Mouse (Mus musculus): Measurements from ENCODE around the gene Hbb-bs.
A peak's percentile ranks its signal among the peaks of the same experiment; 100 is the strongest.
"Not testable (repeated sequence)": the region's sequence is repeated elsewhere in the genome, so short reads cannot be mapped to it uniquely, and the experiment has no call there.

Gene Hbb-bs

DNA sequence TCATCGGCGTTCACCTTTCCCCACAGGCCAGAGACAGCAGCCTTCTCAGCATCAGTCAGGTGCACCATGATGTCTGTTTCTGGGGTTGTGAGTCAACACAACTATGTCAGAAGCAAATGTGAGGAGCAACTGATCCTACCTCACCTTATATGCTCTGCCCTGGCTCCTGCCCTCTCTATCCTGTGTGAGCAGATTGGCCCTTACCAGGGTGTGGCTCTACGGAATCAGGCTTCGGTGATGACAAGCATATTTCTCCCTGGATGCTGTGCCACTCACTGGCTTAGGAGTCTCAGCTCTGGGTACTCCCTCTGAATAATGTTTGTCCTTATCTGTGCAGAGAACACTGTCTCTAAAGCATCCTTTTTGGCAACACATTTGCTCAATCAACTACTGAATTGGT is at the start of gene Hbb-bs:
Gene Hbb-bs, minus strand, starts transcription at position 289 of the 400 bp plus-strand sequence.
- DNase-seq, result no peak

DNA sequence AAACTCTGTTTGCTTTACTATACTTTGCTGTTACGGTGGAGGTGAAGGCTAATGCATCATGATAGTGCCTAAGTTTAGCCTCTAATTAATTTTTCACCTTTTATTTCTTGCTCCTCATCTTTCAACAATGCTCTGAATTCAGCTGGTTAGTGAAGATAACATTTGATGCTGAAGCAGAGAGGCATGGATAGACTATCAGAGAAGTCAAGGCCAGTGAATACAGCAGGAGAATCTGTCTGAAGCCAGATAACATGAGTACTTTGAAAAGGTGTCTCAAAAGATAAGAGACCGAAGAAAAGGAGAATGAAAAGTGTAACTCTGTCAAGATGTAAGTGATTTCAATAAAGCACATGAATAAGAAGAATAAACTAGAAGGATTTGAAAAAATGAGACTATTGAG is 49.2 kb upstream of the Hbb-bs start:
- no peak for DNase-seq

DNA sequence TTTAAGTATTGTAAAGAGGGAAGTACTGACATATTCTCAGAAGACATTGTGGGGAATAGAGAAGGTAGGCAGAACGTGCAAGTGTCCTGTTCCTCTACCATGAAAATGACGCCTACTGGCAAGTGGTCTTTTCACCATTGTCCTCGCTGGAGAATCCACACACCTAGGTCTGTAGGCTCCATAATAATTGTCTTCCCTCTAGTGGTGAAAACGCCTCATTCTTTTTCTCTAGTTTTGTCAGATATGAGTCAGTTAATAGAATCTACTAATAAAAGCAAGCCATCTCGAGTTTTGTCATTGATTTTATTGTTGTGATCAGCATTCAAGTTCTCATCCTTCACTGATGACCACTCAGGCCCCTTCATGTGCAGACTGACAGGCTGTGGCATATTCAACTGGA is 46.6 kb upstream of the Hbb-bs start:
- DNase-seq, result no peak

DNA sequence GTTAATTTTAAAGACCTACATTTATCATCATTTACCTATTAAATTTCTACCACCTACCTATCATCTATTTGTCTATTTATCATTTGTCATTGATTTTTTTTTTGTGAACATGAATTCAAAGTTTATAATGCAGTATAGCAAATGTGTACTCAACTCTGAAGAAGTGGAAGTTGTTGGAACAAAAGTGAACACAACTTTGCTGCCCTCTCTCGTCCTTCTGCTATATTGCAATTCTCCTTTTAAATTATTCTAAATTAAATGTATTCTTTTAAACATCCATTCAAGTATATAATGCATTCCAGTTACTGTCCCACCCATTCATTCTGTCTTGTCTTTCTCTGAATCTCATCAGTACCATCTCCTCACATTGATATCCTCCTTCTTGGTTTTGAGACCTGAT is 45.2 kb upstream of the Hbb-bs start:
- DNase-seq, result no peak

DNA sequence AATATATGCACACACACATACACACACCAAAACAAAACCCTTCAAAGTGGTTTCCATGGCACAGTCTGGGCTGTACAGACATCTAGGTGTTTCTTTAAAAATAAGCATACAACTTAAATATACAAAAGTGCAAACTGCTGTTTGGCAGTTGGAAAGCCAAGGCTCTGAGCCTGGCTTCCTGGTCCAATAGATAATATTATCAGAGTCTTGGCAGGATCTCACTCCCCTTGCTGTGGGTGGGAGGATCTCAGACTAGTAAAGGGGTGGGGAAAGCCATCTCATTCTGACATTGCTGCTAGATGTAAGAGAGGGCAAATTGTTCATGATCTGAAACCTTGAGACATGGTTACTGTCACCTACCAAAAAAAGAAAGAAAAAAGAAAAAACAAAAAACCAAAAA is 42.8 kb upstream of the Hbb-bs start:
- DNase-seq, result no peak

DNA sequence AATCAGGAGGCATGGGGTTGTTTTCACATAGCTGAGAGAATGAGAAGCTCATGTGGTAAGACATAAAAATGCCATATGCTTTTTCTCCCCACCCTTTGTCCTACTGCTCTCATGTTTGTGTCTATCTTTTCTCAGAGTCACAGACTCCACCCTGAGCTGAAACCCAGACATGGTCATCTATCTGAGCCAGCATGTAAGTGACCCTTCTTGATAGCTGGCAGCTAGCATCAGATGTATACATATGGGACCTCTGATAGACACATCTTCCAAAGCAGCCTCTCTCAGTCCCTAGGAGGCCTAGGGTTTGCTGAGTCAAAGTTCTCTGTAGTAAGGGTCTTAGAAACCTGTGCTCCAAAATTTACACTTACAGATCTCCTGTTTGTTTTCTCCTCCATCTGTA is 37.8 kb upstream of the Hbb-bs start:
- DNase-seq, result no peak

DNA sequence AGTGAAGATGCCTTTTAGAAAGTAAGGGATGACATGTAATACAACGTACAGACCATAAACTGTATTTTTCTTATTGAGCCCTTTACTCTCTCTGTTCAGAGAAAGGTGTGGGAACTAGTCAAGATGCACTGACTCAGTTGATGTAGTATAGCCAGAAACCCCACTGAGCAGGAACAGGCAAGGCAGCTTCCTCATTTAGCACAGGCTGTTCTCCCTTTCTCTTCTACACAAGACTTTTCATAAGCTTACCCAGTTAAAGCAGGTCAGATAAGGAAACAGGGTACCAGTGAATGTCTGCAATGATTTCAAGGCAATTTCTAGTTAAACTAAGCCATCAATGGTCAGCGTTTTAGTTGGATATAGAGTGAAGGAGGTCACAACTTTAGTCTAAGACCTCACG is 33.6 kb upstream of the Hbb-bs start:
- no peak for DNase-seq

DNA sequence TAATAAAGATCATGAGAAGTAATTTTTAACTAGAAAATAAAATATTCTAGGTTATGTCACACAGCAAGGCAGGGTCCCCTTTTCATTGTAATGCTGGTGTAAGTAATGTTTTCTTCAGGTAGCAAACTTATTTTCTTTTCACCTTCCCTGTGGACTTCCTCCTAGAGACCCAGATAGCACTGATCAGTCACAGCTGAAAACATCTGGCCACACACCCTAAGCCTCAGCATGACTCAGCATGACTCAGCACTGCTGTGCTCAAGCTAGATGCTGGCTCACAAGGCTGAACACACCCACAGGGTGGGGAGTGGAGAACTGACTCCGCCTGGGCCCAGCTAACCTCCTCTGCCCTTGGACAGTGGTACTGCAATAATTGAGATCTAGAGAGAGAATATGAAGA is 33.0 kb upstream of the Hbb-bs start:
- DNase-seq, result peak; percentile 34

DNA sequence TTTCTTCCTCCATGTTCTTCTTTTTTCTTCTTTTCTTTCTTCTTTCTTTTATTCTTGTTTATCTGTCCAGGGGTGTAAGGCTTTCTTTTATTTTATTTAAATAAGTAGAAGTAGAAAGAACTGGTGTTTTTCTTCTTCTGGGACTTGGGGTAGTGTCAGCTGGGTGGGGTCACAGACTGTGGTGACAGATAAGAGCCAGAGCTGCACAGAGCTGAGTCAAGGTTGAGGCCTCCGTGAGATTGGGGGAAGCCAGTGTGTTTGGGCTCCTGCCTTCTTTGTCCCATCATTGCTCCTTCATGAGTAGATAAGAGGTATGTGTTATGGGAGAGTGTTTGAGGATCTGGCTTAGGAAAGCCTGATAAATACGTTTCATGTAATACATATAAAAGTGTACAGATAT is 31.2 kb upstream of the Hbb-bs start:
- DNase-seq, result no peak

DNA sequence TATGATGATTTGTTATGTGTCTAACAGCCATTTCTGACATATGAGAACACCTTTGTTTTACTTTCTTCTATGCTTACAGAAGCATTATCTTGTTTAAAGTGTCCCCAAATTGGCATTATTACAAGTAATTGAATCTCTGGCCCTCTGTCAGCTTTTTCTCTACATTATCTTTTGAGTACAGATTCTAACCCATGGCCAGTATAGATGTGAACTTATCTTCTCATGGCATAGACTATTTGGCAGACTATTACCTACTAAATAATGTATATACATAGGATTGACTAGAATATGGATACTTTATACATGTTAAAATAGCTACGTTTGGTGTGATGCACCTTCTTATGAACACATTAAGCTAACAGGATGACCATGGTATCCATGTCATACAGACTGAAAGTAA is 26.8 kb upstream of the Hbb-bs start:
- no peak for DNase-seq

DNA sequence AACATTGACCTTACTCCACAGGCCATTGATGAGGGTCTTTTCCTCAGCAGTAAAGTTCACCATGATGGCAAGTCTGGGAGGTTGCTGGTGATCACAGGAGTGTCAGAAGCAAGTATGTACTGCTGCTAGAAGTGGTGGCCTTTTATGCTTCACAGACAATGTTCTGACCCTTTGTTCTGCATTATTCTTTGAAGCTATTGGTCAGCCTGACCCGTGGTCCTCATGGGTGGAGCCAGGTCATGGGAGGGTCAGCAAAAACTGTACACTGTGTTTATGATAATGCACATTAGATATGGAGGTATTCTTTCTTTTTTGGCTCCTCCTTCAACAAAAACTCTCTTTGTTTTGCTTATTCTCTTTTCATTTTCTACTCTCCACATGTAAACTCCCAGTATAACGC is 25.2 kb upstream of the Hbb-bs start, which contains the start of gene Hbb-y:
Gene Hbb-y, minus strand, starts transcription at position 127 of the 400 bp plus-strand sequence.
- DNase-seq, result no peak

DNA sequence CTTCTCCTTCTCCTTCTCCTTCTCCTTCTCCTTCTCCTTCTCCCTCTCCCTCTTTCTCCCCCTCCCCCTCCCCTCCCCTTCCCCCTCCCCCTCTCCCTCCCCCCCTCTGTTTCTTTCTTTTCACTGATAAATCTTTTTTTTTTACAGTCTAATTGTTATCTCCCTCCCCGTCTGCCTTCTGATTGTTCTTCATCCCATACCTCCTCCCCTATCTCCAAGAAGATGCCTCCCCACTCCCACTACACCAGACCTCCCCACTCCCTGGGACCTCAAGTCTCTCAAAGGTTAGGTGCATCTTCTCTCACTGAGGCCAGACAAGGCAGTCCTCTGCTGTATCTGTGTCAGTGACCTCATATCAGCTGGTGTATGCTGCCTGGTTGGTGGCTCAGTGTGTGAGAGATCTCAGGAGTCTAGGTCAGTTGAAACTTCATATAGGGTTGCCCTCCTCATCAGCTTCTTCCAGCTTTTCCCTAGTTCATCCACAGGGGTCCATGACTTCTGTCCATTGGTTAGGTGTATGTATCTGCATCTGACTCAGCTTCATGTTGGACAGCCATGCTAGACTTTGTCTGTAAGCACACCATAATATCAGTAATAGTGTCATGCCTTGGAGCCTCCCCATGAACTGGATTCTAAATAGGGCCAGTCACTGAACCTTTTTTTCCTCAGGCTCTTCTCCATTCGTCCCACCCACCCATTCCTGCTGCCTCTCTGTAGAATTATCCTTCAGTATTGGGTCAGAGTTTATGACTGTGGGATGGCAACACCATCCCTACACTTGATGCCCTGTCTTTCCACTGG is 16.8 kb upstream of the Hbb-bs start:
- DNase-seq, result no peak

DNA sequence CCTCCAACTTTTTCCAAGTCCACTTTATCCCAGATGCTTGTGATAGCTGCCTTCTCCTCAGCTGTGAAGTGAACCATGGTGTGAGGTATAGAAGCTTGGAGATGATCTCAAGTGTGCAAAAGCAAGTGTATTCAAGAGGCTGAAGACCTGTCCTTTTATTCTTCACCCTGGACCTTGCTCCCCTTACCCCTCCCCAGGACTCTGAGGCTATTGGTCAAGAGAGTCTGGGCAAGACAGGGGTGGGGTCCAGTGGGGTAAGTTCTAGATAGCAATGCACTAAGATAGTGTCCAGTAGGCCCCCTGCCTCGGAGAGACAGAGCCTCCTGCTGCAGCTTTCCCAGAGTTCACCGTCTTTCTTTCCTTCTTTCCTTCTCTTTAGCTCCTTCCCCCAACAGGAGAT is 15.1 kb upstream of the Hbb-bs start, which contains the start of gene Hbb-bh1:
Gene Hbb-bh1, minus strand, starts transcription at position 131 of the 400 bp plus-strand sequence.
- no peak for DNase-seq

DNA sequence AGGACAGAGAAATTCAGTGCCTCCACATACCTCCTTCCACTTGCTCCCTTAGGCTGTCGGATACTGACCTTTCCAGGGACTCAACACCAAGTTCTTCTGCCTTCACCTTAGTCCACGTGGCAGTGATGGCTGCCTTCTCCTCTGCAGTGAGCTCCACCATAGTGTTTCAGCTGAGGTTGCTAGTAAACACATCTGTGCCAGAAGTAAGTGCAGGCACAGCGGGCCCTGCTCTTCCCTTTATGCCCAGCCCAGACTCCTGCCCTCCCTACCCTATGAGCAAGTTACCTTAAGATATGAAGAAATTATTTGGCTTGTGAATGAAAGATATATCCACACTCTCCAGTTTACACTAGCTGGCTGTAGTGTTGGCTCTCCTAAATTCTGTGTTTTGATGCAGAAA is 12.4 kb upstream of the Hbb-bs start, which contains the start of gene Hbb-bh2:
Gene Hbb-bh2, minus strand, starts transcription at position 253 of the 400 bp plus-strand sequence.
- DNase-seq, result no peak

DNA sequence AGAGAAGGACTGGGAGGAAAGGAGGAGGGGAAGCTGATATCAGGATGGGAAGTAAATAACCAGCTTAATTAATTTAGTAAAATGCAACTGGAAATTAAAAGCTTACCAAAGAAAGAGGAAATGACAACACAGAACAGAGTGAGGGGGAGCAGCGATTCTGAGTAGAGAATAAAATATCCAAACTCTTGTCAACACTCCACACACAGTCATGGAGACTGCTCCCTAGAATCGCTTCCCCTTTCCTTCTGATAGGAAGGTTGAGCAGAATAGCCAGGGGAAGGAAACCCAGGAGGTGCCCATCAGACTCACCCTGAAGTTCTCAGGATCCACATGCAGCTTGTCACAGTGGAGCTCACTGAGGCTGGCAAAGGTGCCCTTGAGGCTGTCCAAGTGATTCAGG is 757 bp downstream of the Hbb-bs start:
- not testable (repeated sequence) for DNase-seq

DNA sequence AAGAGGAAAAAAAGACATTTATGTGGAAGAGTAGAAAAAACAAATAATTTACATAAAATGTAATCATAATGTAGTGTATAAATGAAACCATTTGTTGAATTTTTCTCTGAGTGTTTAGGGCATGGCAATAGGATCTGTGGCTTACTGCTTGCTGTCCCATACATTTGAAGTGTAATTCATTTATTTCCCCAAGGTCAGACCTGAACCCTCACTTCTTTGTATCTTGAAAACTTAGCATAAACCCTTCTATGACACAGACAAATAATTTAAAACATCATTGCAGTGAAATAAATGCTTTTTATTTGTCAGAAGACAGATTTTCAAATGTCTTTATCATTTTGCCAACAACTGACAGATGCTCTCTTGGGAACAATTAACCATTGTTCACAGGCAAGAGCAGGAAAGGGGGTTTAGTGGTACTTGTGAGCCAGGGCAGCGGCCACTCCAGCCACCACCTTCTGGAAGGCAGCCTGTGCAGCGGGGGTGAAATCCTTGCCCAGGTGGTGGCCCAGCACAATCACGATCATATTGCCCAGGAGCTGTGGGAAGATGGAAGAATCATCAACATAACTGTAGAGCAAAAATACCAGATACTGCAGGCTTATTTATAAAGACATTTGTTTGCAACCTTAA is 1.5 kb downstream of the Hbb-bs start:
- DNase-seq, result no peak

DNA sequence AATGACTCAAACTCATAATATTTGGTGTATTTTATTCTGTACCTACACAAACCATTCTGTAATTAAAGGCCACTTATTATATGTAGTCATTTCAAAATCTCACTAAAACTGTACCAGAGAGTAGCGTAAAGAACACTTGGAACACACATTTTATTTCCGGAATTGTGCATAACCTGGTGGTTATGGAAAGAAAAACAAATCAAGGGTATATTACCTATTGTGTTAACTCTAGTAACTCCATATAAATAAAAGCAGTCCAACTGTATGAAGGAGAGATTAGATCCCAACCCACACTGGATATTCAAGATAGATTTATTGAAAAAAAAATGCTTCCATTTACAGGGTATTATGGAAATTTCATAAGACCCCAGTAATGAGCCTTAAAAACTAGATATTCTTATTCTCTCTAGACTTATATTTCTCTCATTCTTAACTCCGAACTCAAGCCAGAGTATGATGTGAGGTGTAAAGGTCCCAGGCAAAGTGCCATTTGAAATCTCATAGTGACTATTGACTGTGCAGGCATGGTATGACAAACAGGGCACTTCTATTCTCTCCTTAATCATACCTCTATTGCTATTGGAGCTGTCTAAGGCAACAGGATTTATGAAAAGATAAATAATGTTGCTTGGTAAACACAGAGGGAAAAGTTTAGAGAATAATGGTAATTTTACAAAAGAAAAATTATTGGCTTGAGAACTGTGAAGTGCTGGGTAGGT is 2.2 kb downstream of the Hbb-bs start:
- DNase-seq, result no peak

DNA sequence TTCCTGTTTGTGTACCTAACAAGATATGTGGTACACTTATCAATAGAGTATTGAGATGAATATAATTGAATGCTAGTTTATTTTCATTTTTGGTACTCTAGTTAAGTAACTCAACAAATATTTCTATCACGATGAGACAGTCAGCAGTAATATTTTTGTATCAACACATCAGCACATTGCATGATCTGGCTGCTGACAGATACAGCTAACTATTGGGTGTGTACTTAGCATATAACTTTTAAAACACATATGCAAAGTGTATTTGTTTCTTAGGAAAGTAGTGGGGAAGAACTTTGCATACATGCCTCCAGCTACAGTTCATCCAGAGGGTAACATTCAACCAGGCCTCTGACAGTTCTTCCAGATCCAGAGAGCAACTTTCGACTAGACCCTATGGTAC is 3.3 kb downstream of the Hbb-bs start:
- DNase-seq, result no peak

DNA sequence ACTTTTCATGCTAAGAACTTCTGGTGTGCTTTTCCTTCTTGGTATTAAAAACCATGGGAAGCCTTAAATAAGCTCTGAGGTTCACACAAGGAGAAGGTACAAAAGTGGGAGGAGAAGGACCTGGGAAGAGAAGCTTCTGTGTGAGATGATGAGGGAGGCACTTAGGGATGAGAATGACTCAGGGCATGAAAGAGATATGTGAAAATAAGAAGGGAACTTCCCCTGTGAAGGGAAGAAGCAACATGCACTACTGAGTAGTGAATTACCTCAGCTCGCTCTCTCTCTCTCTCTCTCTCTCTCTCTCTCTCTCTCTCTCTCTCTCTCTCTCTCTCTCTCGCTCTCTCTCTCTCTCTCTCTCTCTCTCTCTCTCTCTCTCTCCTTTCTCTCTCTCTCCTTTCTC is 12.8 kb downstream of the Hbb-bs start:
- not testable (repeated sequence) for DNase-seq

DNA sequence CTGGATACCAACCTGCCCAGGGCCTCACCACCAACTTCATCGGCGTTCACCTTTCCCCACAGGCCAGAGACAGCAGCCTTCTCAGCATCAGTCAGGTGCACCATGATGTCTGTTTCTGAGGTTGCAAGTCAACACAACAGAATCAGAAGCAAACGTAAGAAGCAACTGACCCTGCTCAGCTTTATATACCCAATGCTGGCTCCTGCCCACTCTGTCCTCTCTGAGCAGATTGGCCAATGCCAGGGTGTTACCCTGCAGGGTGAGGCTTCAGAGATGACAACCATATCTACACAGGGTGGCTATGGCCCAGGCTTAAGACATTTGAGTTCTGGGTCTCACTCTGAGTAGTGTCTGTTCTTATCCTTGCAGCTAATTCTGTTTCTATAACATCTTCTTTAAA is 14.1 kb downstream of the Hbb-bs start, which contains the start of gene Hbb-bt:
Gene Hbb-bt, minus strand, starts transcription at position 231 of the 400 bp plus-strand sequence.
- no peak for DNase-seq

DNA sequence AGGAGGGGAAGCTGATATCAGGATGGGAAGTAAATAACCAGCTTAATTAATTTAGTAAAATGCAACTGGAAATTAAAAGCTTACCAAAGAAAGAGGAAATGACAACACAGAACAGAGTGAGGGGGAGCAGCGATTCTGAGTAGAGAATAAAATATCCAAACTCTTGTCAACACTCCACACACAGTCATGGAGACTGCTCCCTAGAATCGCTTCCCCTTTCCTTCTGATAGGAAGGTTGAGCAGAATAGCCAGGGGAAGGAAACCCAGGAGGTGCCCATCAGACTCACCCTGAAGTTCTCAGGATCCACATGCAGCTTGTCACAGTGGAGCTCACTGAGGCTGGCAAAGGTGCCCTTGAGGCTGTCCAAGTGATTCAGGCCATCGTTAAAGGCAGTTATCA is 14.7 kb downstream of the Hbb-bs start:
- DNase-seq, result not testable (repeated sequence)

DNA sequence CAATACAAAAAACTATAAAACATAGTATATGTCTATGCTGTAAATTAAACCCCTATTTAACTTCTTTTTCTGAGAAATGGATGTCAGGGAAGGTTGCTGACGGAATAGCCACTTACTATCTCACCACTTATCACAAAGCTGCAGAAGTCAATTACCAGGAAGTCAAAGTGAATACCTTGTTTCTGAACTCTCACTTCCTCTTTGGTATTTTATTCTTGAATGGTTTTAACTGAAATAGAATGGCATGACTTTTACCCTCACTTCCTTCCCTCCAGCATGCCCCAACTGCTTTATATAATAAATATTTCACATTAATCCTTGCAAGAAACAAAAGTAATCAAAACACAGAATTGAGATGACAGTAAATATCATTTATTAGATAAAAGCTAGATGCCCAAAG is 15.7 kb downstream of the Hbb-bs start:
- DNase-seq, result no peak

DNA sequence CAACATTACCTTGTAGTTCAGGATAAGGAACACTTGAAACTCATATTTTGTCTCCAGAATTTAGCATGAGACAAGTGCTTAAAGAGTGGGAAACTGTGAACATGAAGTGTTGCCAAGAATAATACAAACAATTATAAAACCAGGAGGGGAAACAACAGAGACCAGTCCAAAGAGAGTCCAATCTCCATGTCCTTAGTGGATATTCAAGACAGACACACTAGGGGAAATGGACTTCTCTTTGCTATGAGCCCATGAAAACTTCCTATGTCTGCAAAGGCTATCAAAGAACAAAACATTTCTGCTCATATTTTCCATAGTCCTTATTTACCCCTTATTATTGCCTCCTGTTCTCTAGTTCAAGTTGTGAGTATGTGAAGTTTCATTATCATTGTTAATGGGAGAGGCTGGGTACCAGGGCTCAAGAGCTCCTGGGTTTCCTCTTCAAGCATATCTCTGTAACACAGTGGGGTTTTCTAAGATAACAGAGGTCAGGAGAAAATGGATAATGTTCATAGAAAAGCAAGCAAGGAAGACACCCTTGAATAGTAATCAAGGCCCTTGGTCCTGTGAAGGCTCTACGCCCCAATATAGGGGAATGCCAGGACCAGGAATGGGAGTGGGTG is 16.6 kb downstream of the Hbb-bs start:
- DNase-seq, result no peak

Data from thymus, postnatal 4 days (tissue).